Mouse (Mus musculus) 3134 (cell line): ENCODE measurements around the gene Sdhb.

Experiments
- DNase-seq: peaks from one replicate; pipeline ENCODE4 v3.0.0-alpha.2; 2011; ENCODE audit warnings: low spot score; ENCODE audit not compliant: insufficient read length; ENCODE audit errors: extremely low read depth

Gene Sdhb

DNA sequence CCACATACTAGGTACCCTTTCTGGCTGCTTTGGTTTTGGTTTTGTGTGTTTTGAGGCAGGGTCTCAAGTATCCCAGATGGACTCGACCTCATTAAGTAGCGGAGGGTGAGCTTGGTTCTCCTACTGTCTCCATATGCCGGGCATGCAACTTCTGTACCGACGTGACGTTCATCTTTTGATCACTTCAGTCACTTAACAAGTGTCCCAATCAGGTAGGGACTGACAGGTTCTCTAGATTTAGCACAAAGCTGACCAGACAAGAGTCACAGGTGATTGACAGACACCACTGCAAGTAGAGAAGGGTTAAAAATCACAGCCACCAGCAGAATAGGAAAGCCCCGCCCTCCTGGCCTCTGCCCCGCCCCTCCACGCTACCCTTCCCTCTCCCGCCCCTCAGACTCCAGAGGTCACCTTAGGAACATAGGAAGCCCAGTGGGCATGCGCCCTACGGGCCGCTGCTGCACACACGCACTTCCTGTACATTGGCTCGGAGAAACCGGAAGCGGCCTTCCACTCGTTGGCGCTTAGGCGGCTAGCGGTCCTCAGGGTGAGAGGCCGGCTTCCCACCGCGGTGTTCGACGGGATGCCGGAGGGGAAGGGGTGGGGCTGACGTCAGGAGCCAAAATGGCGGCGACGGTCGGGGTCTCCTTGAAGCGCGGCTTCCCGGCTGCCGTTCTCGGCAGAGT is at the start of gene Sdhb:
Gene Sdhb, plus strand, starts transcription at position 423 of the 686 bp plus-strand sequence.
- DNase-seq = peak; percentile 97

DNA sequence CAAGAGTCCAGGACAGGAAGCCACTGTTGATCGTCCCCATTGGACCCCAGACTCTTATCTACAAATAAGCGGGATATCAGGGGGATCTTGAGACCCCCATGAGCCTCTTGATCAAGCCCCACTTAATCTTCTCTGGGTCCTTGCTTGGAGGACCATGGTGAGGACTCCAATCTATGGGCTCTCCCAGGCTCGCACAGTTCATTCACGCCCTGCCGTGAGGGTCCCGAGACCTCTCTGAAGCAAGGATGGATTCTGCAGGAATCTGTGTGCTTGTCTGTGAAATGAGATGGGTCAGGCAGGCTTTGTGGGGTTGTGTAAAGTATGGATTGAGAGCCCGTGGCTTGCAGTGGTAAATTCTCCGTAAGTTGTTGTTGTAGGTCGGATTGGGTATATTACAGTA is 49.6 kb upstream of the Sdhb start:
- DNase-seq = no peak

DNA sequence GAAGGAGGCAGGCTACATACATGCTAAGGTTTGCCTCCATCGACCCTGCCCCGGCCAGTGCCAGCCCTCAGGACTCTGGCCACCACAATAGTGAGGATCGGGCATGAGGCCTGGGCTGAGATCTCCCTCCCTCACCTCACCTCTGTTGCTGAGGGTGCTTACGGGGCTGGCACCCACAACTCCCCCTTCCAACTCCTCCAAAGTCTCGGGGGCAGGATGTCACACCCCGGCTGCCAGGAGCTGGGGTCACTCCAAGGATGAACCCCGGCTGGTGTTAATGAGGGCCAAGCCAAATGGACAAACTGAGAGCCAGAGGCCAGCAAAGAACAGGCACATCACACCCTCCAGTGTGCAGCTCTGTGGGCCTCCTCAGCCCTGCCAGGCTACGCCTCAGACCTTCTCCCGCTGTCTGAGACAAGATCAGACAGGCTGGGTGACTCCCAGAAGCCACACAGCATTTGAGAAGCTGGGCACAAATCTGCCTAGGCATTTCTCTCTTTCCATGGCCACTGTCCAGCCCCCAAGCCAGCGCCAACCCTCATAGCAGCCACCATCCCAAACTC is 48.7 kb upstream of the Sdhb start:
- no peak for DNase-seq

DNA sequence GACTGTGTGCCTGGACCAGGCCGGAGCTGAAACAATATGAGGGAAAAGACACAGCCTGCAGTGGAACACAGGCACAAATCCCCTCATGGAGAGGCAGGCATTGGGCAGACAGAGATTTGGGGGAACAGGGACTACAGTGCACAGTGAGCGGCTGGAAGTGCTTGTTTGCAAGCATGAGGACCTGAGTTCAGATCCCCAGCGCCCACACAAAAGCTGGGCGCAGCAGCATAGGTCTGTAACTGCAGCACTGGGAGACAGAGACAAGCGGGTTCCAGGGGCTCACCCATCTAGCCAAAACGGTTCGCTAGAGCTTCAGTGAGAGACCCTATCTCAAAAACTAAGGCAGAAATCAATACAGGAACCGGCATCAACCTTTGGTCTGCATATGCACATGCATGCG is 47.4 kb upstream of the Sdhb start:
- DNase-seq = no peak

DNA sequence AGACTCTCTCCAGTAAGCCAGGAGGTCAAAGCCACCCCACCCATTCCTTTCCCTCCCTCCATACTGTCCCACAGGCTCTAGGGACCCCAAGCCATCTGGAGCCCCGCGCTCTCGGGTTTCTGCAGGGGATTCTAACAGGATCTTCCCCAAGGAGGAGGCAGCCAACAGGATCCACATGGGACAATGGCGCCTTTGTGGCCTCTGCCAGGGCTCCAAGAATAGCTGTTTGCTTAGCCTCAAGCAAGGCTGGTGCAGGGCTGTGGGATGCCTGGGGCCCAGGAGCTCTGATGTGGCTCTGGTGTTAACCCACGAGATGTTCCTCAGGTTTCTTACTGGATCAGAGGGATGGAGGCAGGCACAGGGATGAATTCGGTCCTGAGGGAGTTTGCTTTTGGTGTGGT is 46.3 kb upstream of the Sdhb start:
- DNase-seq = no peak

DNA sequence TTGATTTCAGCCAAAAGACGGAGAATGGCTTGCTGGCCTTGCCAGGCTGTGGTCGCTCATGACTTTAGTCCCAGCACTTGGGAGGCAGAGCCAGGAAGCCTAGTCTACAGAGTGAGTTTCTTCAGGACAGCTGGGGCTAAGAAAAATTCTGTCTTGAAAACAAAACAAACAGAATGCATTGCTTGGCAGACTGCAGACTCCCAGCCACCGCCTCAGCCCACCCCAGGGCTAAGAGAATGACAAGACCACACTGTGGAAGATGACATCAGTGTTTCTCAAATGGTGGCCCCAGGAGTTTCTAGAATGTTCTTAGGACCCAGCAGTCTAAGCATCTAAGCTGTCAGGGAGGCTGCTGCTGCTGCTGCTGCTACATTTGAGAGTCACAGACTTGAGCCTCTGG is 45.8 kb upstream of the Sdhb start:
- no peak for DNase-seq

DNA sequence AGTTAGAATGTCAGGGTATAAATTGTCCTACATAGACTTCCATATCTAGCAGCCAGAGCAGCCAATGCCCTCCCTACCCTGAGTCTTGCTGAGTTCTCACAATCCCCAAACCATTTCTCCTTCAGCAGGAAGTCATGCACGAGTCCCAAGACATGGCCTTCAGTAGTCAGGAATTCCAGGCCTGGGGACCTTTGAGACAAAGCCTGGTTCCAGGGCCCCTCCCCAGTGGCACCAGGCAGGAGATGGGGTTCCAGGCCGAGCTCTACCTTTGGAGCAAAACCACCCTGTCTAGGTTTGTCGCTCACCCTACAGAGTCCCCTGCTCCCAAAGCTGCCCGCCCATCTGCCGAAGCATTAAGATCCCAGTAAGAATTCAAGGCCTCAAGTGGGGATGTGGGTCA is 44.7 kb upstream of the Sdhb start:
- DNase-seq = no peak

DNA sequence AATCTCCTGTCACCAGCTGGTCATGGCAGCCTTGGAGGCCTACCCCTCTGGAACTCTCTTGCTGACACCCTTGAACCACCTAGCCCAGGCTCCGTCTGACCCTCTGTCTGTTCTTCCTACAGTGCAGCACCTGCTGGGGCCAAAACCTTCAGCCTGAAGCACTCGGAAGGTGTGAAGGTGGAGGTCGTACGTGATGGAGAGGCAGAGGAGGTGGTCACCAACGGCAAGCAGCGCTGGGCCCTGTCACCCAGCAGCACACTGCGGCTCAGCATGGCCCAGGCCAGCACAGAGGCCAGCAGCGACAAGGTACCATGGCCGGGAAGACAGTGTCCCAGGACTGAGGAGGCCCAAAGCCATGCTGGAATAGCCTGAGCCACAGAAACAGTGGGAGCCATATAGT is 43.6 kb upstream of the Sdhb start:
- DNase-seq = no peak

DNA sequence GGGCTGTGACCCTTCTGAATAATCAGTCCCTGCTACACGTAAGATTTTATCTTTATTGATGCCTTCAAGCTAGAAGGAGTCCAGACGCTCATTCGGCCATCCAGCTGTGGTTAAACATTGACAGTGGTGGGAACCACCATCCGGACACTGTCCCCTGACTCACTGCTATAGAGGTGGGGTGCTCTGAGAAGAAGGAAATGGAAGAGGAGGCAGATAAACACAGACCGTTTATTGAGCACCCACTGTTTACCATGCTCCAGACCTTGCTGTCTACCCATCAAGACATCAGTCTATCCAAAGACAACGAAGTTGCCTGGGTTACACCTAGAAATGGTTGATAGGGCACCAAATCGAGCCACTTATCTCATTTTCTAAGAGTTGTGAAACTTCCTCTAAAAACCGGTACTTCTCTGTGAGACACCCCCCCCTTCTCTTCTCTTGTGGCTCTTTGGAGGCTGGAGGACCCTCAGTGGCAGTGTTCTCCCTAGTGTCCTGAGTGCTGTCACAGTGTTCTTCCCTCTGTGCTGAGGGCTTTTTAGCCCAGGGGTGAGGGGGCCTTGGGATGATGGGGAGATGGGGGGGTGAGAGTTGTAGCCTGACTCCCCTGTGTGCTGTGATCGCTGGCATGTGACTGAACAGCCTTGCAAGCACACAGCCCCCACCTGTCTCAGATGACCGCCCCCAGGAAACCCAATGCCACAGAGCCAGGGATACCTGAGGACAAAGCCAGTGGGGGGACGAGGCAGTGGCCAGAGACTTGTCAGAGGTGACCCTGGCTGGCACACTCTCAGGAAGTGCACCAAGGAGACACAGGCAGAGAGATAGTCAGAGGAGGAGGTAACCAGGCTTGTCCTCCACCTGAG is 40.8 kb upstream of the Sdhb start:
- DNase-seq = no peak

DNA sequence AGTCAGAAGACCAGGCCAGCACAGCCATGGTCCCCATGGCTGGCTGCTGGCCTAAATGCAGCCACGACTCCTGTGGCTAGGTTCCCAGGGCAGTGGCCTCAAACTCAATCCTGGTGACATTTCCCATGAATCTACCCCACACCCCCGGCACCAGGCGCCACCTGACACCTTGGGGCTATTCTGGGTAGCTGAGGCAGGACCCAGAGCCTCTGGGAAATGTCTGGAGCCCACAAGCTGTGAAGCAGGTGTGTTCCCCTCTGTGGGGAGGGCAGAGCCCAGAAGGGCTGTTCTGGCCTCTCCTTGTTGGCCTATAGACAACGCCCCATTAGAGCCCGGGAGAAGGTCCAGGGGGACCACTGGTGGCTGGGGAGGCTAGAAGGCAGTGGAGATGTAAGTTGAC is 38.5 kb upstream of the Sdhb start:
- DNase-seq = no peak

DNA sequence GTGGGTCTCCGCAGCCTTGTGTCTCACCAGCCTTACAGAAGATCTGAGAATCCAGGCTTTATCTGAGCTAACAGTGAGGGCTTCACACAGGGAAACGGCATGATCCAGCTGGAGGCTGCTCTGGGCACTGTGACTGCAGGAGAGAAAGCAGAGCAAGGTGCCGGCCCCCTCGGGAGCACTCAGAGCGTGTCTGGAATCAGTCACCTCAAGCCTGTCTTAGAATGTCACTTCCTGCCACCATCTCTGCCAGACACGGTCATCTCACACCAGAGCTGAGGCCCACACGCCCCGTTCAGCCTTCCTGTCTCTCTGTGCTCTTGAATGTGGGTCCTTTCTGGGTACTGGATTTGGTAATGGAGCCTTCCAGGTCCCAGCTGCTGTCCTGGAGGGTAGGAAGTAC is 35.4 kb upstream of the Sdhb start:
- DNase-seq = no peak

DNA sequence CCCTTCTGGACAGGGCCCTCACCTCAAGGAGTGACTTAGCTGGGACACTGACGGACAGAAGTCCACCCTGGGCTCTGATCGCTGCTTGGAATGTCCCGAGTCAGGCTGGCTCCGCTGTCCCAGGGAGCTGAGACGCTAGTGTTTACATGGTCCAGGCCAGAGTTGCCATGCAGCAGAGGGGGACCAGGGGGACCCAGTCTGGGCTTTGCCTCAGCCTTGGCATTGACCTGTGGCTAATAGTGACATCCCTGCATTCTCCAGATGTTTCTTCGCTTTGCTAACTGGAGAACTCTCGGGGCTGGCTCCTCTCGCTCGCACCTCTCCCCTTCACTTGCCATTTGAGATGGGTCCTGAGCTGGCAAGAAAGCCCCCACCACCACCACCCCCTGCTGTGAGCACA is 32.7 kb upstream of the Sdhb start:
- DNase-seq = no peak

DNA sequence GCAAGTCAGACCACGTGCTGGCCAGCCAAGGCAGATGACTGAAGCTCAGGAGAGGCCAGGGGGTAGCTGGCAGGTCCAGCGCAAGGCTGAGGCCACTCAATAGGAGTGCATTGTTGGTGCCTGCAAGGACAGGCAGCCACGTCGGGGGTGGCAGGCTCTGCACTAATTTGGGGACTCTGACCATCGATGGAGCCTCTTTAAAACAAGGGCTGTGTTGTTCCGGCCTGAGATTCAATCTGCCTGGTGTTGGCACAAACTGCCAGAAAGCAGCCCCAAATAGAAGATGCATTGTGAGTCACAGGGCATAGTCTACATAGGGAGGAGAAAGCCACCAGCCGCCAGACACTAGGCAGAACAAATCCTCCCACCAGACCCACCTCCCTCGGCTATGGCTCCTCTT is 31.3 kb upstream of the Sdhb start:
- peak; percentile 63 for DNase-seq

DNA sequence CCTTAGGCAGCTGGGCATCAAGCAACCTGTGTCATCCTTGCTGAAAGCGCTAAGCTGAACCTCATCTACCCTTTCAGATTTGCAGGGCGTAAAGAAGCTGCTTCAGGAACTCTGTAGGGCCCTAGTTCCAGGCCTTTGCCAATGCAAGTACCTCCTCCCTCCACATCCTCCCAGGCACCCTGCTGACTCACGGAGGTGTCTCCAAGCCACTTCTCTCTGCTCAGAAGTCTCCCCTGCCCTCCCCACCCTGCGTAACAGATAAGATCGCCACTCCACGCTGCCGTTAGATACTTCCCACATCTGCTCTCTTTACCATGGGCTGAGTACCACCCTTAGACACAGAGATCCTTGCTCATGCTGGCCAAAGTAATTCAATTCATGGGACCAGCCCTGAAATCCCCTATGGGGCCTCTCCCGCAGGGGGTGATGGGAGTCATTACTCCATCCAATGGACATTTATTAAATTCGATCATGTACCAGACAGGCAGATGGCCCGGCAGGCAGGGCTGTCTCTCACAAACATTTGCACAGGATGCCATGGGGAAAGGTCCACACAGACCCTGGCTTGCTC is 30.0 kb upstream of the Sdhb start:
- DNase-seq = peak; percentile 46

DNA sequence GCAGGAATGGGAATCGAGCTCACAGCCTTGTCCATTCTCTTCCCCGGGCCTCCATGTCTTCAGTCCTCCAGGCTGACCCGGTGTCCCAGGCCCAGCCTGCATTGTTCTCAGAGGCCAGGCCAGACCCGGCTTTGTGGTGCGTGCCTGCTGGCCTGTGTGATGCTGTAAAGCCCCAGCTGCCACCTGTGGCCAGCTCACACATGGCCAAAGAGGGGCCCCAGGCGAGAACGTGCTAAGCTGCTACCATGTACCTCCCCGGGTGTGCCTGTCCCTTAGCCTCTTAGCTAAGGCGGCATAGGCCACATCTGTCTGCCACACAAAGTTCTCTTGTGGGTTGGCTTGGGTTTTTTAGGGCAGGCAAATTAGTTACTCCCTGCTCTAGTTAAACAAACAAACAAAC is 25.4 kb upstream of the Sdhb start:
- no peak for DNase-seq

DNA sequence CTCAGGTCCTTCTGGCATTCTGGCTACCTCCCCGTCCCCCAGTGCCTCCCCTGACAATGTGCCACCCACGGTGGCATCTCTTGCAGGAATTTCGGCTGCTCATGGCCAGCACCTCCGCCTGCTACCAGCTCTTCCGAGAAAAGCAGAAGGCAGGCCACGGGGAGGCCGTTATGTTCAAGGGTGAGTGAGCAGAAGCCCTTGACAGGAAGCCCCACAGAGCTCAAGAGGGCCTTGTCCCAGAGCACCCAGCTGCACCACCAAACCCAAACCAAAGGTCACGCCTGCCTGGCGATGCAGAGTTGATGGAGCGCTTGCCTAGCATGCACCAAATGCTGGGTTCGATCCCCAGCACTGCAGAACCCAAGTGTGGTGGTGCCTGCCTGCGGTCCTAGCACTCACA is 16.6 kb upstream of the Sdhb start:
- DNase-seq = peak; percentile 54

DNA sequence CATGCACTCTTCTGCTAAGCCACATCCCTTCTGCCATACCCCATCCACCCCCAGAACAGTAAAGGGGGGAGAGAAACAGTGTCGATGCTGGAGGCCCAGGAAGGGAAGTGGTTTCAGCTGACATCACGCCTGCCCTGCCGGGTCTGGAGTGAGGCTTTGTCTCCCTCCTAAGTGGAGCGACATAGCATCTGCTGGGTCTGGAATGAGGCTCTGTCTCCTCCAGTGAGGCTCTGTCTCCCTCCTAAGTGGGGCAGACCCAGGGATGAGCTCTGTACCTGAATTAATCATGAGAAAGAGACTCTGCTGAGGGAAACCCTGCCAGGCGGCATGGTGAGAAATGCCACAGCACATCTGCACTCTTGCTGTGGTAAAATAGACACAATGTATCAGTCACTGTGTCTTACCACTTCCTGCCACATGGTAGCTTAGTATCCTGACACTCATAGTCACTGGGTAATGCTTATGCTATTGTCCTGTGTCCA is 16.0 kb upstream of the Sdhb start:
- peak; percentile 76 for DNase-seq

DNA sequence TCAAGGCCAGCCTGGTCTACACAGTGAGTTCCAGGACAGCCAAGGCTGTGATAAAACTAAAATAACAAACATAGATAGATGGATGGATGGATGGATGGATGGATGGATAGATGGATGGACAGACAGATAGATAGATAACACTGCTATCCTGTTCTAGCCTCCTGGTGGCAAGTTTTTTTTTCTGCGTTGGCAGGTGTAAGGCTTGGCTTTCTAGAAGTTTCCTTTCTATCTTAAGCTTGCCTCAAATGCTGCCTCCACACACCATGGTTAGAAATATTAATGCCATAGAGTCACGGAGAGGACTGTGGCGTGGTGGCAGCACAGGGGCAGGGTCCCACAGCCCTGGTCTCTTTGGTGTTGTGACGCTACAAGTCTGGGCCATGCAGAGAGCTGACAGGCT is 15.4 kb upstream of the Sdhb start:
- no peak for DNase-seq

DNA sequence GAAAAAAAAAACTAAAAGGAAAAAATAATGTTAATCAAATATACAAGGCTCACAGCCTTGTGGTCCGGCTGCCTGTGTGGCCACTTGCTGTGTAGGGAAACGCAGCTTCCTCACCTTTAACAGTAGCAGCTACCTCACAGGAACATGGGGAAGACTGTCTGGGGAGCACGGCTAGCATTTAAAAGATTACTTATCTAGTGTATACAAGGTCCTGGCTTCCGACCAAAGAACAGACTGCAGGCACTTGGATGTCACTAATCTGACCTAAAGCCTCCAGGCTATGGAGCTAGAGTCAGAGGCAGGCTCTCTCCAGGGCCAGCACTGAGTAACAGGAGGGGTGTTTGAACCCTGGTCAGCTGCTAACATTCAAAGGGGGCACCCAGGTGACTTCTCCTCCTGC is 15.0 kb upstream of the Sdhb start:
- no peak for DNase-seq

DNA sequence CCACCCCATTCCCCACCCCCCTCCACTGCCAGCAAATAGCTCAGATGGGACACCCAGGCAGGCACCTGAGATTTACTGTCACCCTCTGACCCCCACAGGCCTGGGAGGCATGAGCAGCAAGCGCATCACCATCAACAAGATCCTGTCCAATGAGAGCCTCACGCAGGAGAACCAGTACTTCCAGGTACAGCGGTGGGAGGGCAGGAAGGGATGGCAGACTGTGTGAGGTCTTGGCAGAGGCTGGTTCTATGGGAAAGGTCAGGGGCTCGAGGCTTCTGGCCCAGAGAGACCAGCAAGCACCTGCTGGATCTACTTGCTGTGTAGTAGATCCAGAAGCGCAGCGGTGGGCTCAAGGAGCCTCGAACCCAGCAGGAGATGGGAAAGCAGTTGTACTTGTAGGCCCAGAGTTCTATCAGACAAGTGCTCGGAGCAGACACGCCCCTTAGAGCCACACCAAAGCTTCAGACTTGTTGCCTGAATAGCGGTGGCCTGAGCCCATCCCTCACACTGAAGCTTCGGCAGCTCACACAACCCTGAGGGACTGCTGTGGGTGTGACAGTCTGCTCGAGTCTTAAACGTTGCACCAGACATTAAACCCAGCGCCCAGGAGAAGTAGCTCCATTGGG is 14.3 kb upstream of the Sdhb start:
- DNase-seq = peak; percentile 81
